Mouse (Mus musculus): ENCODE data around the gene Vmo1. TPM values are rescaled to one million over a fixed set of nuclear protein-coding genes. Genes with fewer than 3 reads are reported as not detected.

The Vmo1 gene
- polyA plus RNA-seq (2011; ENCODE audit: insufficient read depth, insufficient read length, low replicate concordance, missing spikeins): not detected in 2 replicates

GRCm38 (mm10) chr11:70514288-70514687 lies at the start of gene Vmo1:
TSS of gene Vmo1 (minus strand) at chr11:70514616.
- Histone ChIP-seq H3K27ac (ENCODE audit: control insufficient read depth, insufficient read depth, low read depth, low read length, poor library complexity) (no peak within 1 kb of the TSS), H3K4me3 (replicated peaks; ENCODE audit: control insufficient read depth, low read depth, low read length) (no peak within 1 kb of the TSS), H3K4me1 (ENCODE audit: control insufficient read depth, insufficient read depth, low read length) (no peaks in the 10 kb centered on the region)
- WGBS: 87% methylated on average over 7 of the region's 7 CpGs
- TF ChIP-seq CTCF (IDR thresholded peaks at IDR 0.05; ENCODE audit: control insufficient read depth, insufficient read depth, low read length): no peak
- TF ChIP-seq POLR2A (IDR thresholded peaks at IDR 0.05; ENCODE audit: borderline replicate concordance, control insufficient read depth, low read depth, low read length): no peak

GRCm38 (mm10) chr11:70563470-70564275 lies 49.3 kb upstream of the Vmo1 start:
- H3K4me1 ChIP-seq (ENCODE audit: control insufficient read depth, insufficient read depth, low read length): no peaks in the 10 kb centered on the region; the same call in 1 of the 2 replicates
- no peak overlapping the region for H3K27ac ChIP-seq (ENCODE audit: control insufficient read depth, insufficient read depth, low read depth, low read length, poor library complexity)
- TF ChIP-seq CTCF (IDR thresholded peaks at IDR 0.05; ENCODE audit: control insufficient read depth, insufficient read depth, low read length): no peak
- 2% methylated on average over 25 of the region's 25 CpGs for WGBS
- peak overlapping the region; percentile 91 for H3K4me3 ChIP-seq (replicated peaks; ENCODE audit: control insufficient read depth, low read depth, low read length)

- H3K4me1 ChIP-seq (ENCODE audit: control insufficient read depth, insufficient read depth, low read length): no peaks in the 10 kb centered on the region; the same call in 1 of the 2 replicates
- H3K4me3 ChIP-seq (replicated peaks; ENCODE audit: control insufficient read depth, low read depth, low read length): peak overlapping the region; percentile 91
- TF ChIP-seq CTCF (IDR thresholded peaks at IDR 0.05; ENCODE audit: control insufficient read depth, insufficient read depth, low read length) (no peak), POLR2A (IDR thresholded peaks at IDR 0.05; ENCODE audit: borderline replicate concordance, control insufficient read depth, low read depth, low read length) (no peak)
- H3K27ac ChIP-seq (ENCODE audit: control insufficient read depth, insufficient read depth, low read depth, low read length, poor library complexity): peak overlapping the region; percentile 29; the same call in 1 of the 2 replicates
- WGBS: under 1% methylated on average over 26 of the region's 31 CpGs
These were observed 48.6 kb upstream of the Vmo1 start for GRCm38 (mm10) chr11:70562995-70563469.

- Histone ChIP-seq H3K4me1 (ENCODE audit: control insufficient read depth, insufficient read depth, low read length) (no peaks in the 10 kb centered on the region; the same call in 1 of the 2 replicates), H3K4me3 (replicated peaks; ENCODE audit: control insufficient read depth, low read depth, low read length) (peak within 1 kb of the TSS; percentile 91)
These were observed 48.0 kb upstream of the Vmo1 start, which contains the start of gene Mink1 for GRCm38 (mm10) chr11:70562287-70562994. TSS of gene Mink1 (plus strand) at chr11:70562881.

GRCm38 (mm10) chr11:70561937-70562286 lies 47.5 kb upstream of the Vmo1 start:
- Histone ChIP-seq H3K4me3 (replicated peaks; ENCODE audit: control insufficient read depth, low read depth, low read length) (peak overlapping the region; percentile 91), H3K4me1 (ENCODE audit: control insufficient read depth, insufficient read depth, low read length) (no peaks in the 10 kb centered on the region; the same call in 1 of the 2 replicates), H3K27ac (ENCODE audit: control insufficient read depth, insufficient read depth, low read depth, low read length, poor library complexity) (no peak overlapping the region)
- 12% methylated on average over 2 of the region's 2 CpGs for WGBS
- TF ChIP-seq CTCF (IDR thresholded peaks at IDR 0.05; ENCODE audit: control insufficient read depth, insufficient read depth, low read length) (no peak), POLR2A (IDR thresholded peaks at IDR 0.05; ENCODE audit: borderline replicate concordance, control insufficient read depth, low read depth, low read length) (no peak)

More at GRCm38 (mm10) chr11:70562287-70562994, 48.0 kb upstream of the Vmo1 start, which contains the start of gene Mink1:
- WGBS: under 1% methylated on average over 54 of the region's 57 CpGs
- H3K27ac ChIP-seq (ENCODE audit: control insufficient read depth, insufficient read depth, low read depth, low read length, poor library complexity): peak within 1 kb of the TSS; percentile 29; the same call in 1 of the 2 replicates
- TF ChIP-seq CTCF (IDR thresholded peaks at IDR 0.05; ENCODE audit: control insufficient read depth, insufficient read depth, low read length) (no peak), POLR2A (IDR thresholded peaks at IDR 0.05; ENCODE audit: borderline replicate concordance, control insufficient read depth, low read depth, low read length) (peak; percentile 18; the same call in 1 of the 2 replicates)

- H3K27ac ChIP-seq (ENCODE audit: control insufficient read depth, insufficient read depth, low read depth, low read length, poor library complexity): no peak overlapping the region
- H3K4me3 ChIP-seq (replicated peaks; ENCODE audit: control insufficient read depth, low read depth, low read length): no peak overlapping the region
- 88% methylated on average over 9 of the region's 9 CpGs for WGBS
- TF ChIP-seq CTCF (IDR thresholded peaks at IDR 0.05; ENCODE audit: control insufficient read depth, insufficient read depth, low read length) (no peak), POLR2A (IDR thresholded peaks at IDR 0.05; ENCODE audit: borderline replicate concordance, control insufficient read depth, low read depth, low read length) (no peak)
- no peaks in the 10 kb centered on the region for H3K4me1 ChIP-seq (ENCODE audit: control insufficient read depth, insufficient read depth, low read length)
These were observed 43.1 kb upstream of the Vmo1 start for GRCm38 (mm10) chr11:70557545-70557944.

GRCm38 (mm10) chr11:70553940-70554339 lies 39.5 kb upstream of the Vmo1 start:
- 77% methylated on average over 7 of the region's 7 CpGs for WGBS
- Histone ChIP-seq H3K27ac (ENCODE audit: control insufficient read depth, insufficient read depth, low read depth, low read length, poor library complexity) (no peak overlapping the region), H3K4me3 (replicated peaks; ENCODE audit: control insufficient read depth, low read depth, low read length) (no peak overlapping the region), H3K4me1 (ENCODE audit: control insufficient read depth, insufficient read depth, low read length) (no peaks in the 10 kb centered on the region)
- TF ChIP-seq CTCF (IDR thresholded peaks at IDR 0.05; ENCODE audit: control insufficient read depth, insufficient read depth, low read length): no peak
- TF ChIP-seq POLR2A (IDR thresholded peaks at IDR 0.05; ENCODE audit: borderline replicate concordance, control insufficient read depth, low read depth, low read length): no peak

- H3K27ac ChIP-seq (ENCODE audit: control insufficient read depth, insufficient read depth, low read depth, low read length, poor library complexity): no peak overlapping the region
- no peaks in the 10 kb centered on the region for H3K4me1 ChIP-seq (ENCODE audit: control insufficient read depth, insufficient read depth, low read length)
- TF ChIP-seq CTCF (IDR thresholded peaks at IDR 0.05; ENCODE audit: control insufficient read depth, insufficient read depth, low read length) (no peak), POLR2A (IDR thresholded peaks at IDR 0.05; ENCODE audit: borderline replicate concordance, control insufficient read depth, low read depth, low read length) (no peak)
- H3K4me3 ChIP-seq (replicated peaks; ENCODE audit: control insufficient read depth, low read depth, low read length): no peak overlapping the region
- WGBS: 80% methylated on average over 8 of the region's 8 CpGs
These were observed 37.1 kb upstream of the Vmo1 start for GRCm38 (mm10) chr11:70551526-70551925.
